Mouse (Mus musculus) forebrain, postnatal 0 days (tissue): ENCODE measurements at regions not wholly inside any gene's neighbourhood (a gene's known extent, or its start where the extent isn't known, plus 50 kb on each side); places are given as distances from the start of the nearest gene placed in this dataset.

Experiments
- ATAC-seq: fragments of 200-750 bp; cut with Nextera tagmentation; 2 replicates; pipeline ENCODE4 v1.8.0; 2017; ENCODE audit warnings: mild to moderate bottlenecking, moderate library complexity
- DNase-seq: peaks from one replicate; pipeline ENCODE4 v3.0.0-alpha.2; 2015
- H3K27ac ChIP-seq: fragments of 300-500 bp; sonication (generic); 2 replicates; pipeline ENCODE4 v1.5.1; 2014; ENCODE audit warnings: low read depth, mild to moderate bottlenecking, antibody characterized with exemption, low read length, moderate library complexity, mixed read lengths
- H3K27me3 ChIP-seq: fragments of 300-500 bp; sonication (generic); 2 replicates; pipeline ENCODE4 v1.6.1; 2014; ENCODE audit warnings: mild to moderate bottlenecking, low read length, mixed read lengths; ENCODE audit not compliant: insufficient read depth
- H3K36me3 ChIP-seq: fragments of 300-500 bp; sonication (generic); 2 replicates; pipeline ENCODE4 v1.6.1; 2014; ENCODE audit warnings: mild to moderate bottlenecking, moderate library complexity; ENCODE audit not compliant: insufficient read depth
- H3K4me1 ChIP-seq: fragments of 300-500 bp; sonication (generic); 2 replicates; pipeline ENCODE4 v1.6.1; 2014; ENCODE audit warnings: antibody characterized with exemption; ENCODE audit not compliant: insufficient read depth
- H3K4me2 ChIP-seq: fragments of 300-500 bp; sonication (generic); 2 replicates; pipeline ENCODE4 v1.6.1; 2014; ENCODE audit warnings: low read depth, mild to moderate bottlenecking, moderate library complexity
- H3K4me3 ChIP-seq: fragments of 300-500 bp; sonication (generic); 2 replicates; pipeline ENCODE4 v1.5.1; 2014; ENCODE audit warnings: low read depth, low read length, mixed read lengths
- H3K9ac ChIP-seq: fragments of 300-500 bp; sonication (generic); 2 replicates; pipeline ENCODE4 v1.6.1; 2014; ENCODE audit warnings: mild to moderate bottlenecking
- H3K9me3 ChIP-seq: fragments of 300-500 bp; sonication (generic); 2 replicates; pipeline ENCODE4 v1.6.1; 2016; ENCODE audit warnings: low read length
- CTCF ChIP-seq: sonication (generic); IDR thresholded peaks from 2 replicates; pipeline ENCODE4 v1.5.1; 2016; ENCODE audit warnings: antibody characterized with exemption, control low read depth, low read depth
- WGBS: fragments of 180-500 bp; shearing (Covaris S2); extraction: QIAGEN DNeasy Blood & Tissue Kit; methylation state at CpG from one replicate; pipeline ENCODE4 v1.1.7; 2014; 5-methylcytosine and 5-hydroxymethylcytosine counted together

GRCm38 (mm10) chr17:80785476-80785875 is 57.2 kb upstream of the Map4k3 start:
- H3K9ac ChIP-seq = no peak overlapping the region
- no peak overlapping the region for H3K4me3 ChIP-seq
- DNase-seq (no peak), ATAC-seq (no peak)
- no peak for TF ChIP-seq CTCF
- H3K4me2 ChIP-seq = no peak overlapping the region
- H3K36me3 ChIP-seq = no peaks in the 10 kb centered on the region
- no peaks in the 10 kb centered on the region for H3K9me3 ChIP-seq
- H3K27ac ChIP-seq = no peak overlapping the region
- H3K4me1 ChIP-seq = no peaks in the 10 kb centered on the region
- WGBS = 46% methylated on average over 8 of the region's 8 CpGs
- H3K27me3 ChIP-seq = no peaks in the 10 kb centered on the region

GRCm38 (mm10) chr17:80785049-80785448 is 56.8 kb upstream of the Map4k3 start:
- H3K4me2 ChIP-seq = no peak overlapping the region
- no peak overlapping the region for H3K4me3 ChIP-seq
- ATAC-seq = no peak
- H3K9me3 ChIP-seq = no peaks in the 10 kb centered on the region
- no peak for DNase-seq
- H3K27ac ChIP-seq = no peak overlapping the region
- H3K36me3 ChIP-seq = no peaks in the 10 kb centered on the region
- H3K4me1 ChIP-seq = no peaks in the 10 kb centered on the region
- TF ChIP-seq CTCF = no peak
- no peak overlapping the region for H3K9ac ChIP-seq
- H3K27me3 ChIP-seq = no peaks in the 10 kb centered on the region
- 75% methylated on average over 4 of the region's 4 CpGs for WGBS

DNA sequence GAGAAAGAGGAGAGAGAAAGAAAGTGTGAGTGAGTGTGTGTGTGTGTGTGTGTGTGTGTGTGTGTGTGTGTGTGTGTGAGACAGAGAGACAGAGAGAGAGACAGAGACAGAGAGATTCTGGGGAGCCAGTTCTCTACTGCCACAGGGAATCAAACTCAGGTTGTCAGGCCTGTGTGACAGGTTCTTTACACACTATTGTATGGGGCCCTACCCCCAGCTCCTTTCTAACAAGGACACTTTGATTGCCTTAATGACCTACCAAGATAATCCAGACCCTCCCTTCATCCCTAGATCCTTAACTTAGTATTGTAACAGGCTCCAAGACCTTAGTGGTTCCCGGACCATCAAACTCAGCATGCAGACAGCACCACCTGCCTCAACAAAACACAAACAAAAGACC is 53.9 kb upstream of the Map4k3 start:
- no peaks in the 10 kb centered on the region for H3K4me1 ChIP-seq
- DNase-seq (no peak), ATAC-seq (no peak)
- no peaks in the 10 kb centered on the region for H3K36me3 ChIP-seq
- no peak overlapping the region for H3K4me3 ChIP-seq
- 21% methylated on average over 1 of the region's 1 CpGs for WGBS
- no peak overlapping the region for H3K9ac ChIP-seq
- no peak overlapping the region for H3K4me2 ChIP-seq
- no peak for TF ChIP-seq CTCF
- H3K27me3 ChIP-seq = no peaks in the 10 kb centered on the region
- H3K9me3 ChIP-seq = no peaks in the 10 kb centered on the region
- no peak overlapping the region for H3K27ac ChIP-seq

GRCm38 (mm10) chr17:80781621-80782020 is 53.3 kb upstream of the Map4k3 start:
- Histone ChIP-seq H3K27me3 (no peaks in the 10 kb centered on the region), H3K27ac (no peak overlapping the region)
- ATAC-seq = no peak

GRCm38 (mm10) chr17:80780303-80780702 is 52.0 kb upstream of the Map4k3 start:
- TF ChIP-seq CTCF = no peak
- ATAC-seq (no peak), DNase-seq (no peak)
- H3K27me3 ChIP-seq = no peaks in the 10 kb centered on the region
- H3K9ac ChIP-seq = no peak overlapping the region
- WGBS = 46% methylated on average over 7 of the region's 7 CpGs
- H3K4me1 ChIP-seq = no peaks in the 10 kb centered on the region
- H3K27ac ChIP-seq = no peak overlapping the region
- H3K36me3 ChIP-seq = no peaks in the 10 kb centered on the region
- no peak overlapping the region for H3K4me2 ChIP-seq
- H3K9me3 ChIP-seq = no peaks in the 10 kb centered on the region
- no peak overlapping the region for H3K4me3 ChIP-seq

More at GRCm38 (mm10) chr17:80781621-80782020, 53.3 kb upstream of the Map4k3 start:
- no peaks in the 10 kb centered on the region for H3K4me1 ChIP-seq
- no peaks in the 10 kb centered on the region for H3K36me3 ChIP-seq
- no peak for DNase-seq
- H3K4me2 ChIP-seq = no peak overlapping the region
- WGBS = 85% methylated on average over 12 of the region's 12 CpGs
- no peak overlapping the region for H3K4me3 ChIP-seq
- no peak overlapping the region for H3K9ac ChIP-seq
- TF ChIP-seq CTCF = no peak
- no peaks in the 10 kb centered on the region for H3K9me3 ChIP-seq

- Histone ChIP-seq H3K4me3 (no peak overlapping the region), H3K27ac (no peak overlapping the region), H3K36me3 (no peaks in the 10 kb centered on the region), H3K4me1 (no peaks in the 10 kb centered on the region), H3K9me3 (no peaks in the 10 kb centered on the region), H3K27me3 (no peaks in the 10 kb centered on the region), H3K4me2 (no peak overlapping the region), H3K9ac (no peak overlapping the region)
- 45% methylated on average over 6 of the region's 6 CpGs for WGBS
- DNase-seq (peak; percentile 48), ATAC-seq (peak; percentile 20; the same call in 1 of the 2 replicates)
- TF ChIP-seq CTCF = no peak
Observed at GRCm38 (mm10) chr17:80779782-80780181, 51.5 kb upstream of the Map4k3 start.
